Mouse (Mus musculus) Patski (cell line): ENCODE results near the gene Prrc2c. TPM values are rescaled to one million over a fixed set of nuclear protein-coding genes. Genes with fewer than 3 reads are reported as not detected.

Experiments
- ATAC-seq: fragments of 100-300 bp; one replicate; pipeline ENCODE4 v1.8.0; 2021
- CTCF ChIA-PET: fragments of 350-600 bp; sonication (Branson Sonifier 250); formaldehyde crosslinking; loops from one replicate; lab custom pipeline; 2022; ENCODE audit warnings: inconsistent platforms; lab: Charles Lee
- POLR2A ChIA-PET: fragments of 350-600 bp; sonication (Branson Sonifier 250); formaldehyde crosslinking; loops from one replicate; lab custom pipeline; 2022; ENCODE audit warnings: antibody characterized with exemption, inconsistent platforms; lab: Charles Lee
- DNase-seq: peaks from one replicate; pipeline ENCODE4 v3.0.0-alpha.2; 2011; ENCODE audit warnings: low read depth, low spot score
- H3K27me3 ChIP-seq: fragments of 371-371 bp; one replicate; pipeline ENCODE4 v1.5.1; 2021
- CTCF ChIP-seq: fragments of 100-300 bp; IDR thresholded peaks from one replicate; pipeline ENCODE4 v1.5.1; 2021
- in situ Hi-C: fragments of 300-500 bp; cut with MboI; formaldehyde crosslinking; loops from 3 replicates; pipeline ENCODE4 v1.11.1; 2018; ENCODE audit warnings: low pct_unique_long_range_greater_than_20kb, mixed read lengths
- polyA plus RNA-seq: library from polyadenylated mRNA; unstranded; gene quantifications from one replicate; pipeline ENCODE4 v1.2.3, GENCODE M21; 2021

The Prrc2c gene
- polyA plus RNA-seq, 1 experiment from 2014 or later, result 78.5 TPM

GRCm38 (mm10) chr1:162739831-162740394 is 443 bp downstream of the Prrc2c start:
- TF ChIP-seq CTCF, result no peak
- CTCF ChIA-PET, result no interaction called here
- in situ Hi-C loops, result no loop called here
- ATAC-seq, result peak; percentile 68
- no peak for DNase-seq
- POLR2A ChIA-PET, result interaction anchor here (0.6 to 1.0 kb wide), 2 partner anchors 10 to 33 kb away, joined by 3 to 7 read pairs; no protein-coding TSS in a partner anchor
- peaks cover 8% of the 10 kb centered on the region for H3K27me3 ChIP-seq

DNA sequence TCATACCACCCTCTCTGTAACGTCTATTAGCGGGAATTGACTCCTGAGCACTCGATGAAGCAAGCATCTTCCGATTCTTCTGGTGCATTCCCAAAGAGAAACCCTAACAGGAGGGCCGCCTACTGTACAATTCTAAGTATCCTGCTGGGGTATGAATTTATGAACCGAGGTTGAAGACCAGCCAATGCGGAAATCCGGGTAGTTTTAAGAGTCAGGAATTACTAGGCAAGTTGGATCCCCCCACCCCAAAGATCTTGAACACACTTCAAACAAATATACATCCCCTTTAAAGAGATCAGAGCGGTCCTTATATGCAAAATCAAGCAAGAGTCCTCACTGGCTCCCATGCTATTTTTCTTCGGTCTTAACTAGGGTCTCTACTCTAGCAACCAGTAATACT is 950 bp downstream of the Prrc2c start:
- ATAC-seq (no peak), DNase-seq (no peak)
- ChIA-PET POLR2A (interaction anchor here (0.6 to 1.4 kb wide), 2 partner anchors 23 to 32 kb away, joined by 3 read pairs; no protein-coding TSS in a partner anchor), CTCF (no interaction called here)
- TF ChIP-seq CTCF, result peak; percentile 12
- H3K27me3 ChIP-seq, result peaks cover 8% of the 10 kb centered on the region
- in situ Hi-C loops, result no loop called here

- ChIA-PET CTCF (interaction anchor here (1.1 to 1.3 kb wide), 2 partner anchors 10 to 293 kb away, joined by 3 read pairs; no protein-coding TSS in a partner anchor), POLR2A (interaction anchor here (1.4 kb wide), 1 partner anchor 22 kb away, joined by 3 read pairs; no protein-coding TSS in a partner anchor)
- DNase-seq (no peak), ATAC-seq (no peak)
- in situ Hi-C loops, result no loop called here
- H3K27me3 ChIP-seq, result peaks cover 8% of the 10 kb centered on the region
- no peak for TF ChIP-seq CTCF
Observed at GRCm38 (mm10) chr1:162738472-162738871, 1.9 kb downstream of the Prrc2c start.

- ChIA-PET POLR2A (no interaction called here), CTCF (no interaction called here)
- H3K27me3 ChIP-seq, result no peaks in the 10 kb centered on the region
- ATAC-seq (no peak), DNase-seq (no peak)
- TF ChIP-seq CTCF, result no peak
- in situ Hi-C loops, result no loop called here
Observed at GRCm38 (mm10) chr1:162735084-162735483, 5.3 kb downstream of the Prrc2c start.

GRCm38 (mm10) chr1:162734283-162734682 is 6.1 kb downstream of the Prrc2c start:
- TF ChIP-seq CTCF, result no peak
- ChIA-PET CTCF (interaction anchor here (0.7 kb wide), 1 partner anchor 10 kb away, joined by 3 read pairs; no protein-coding TSS in a partner anchor), POLR2A (no interaction called here)
- no peaks in the 10 kb centered on the region for H3K27me3 ChIP-seq
- ATAC-seq (no peak), DNase-seq (no peak)
- in situ Hi-C loops, result no loop called here

DNA sequence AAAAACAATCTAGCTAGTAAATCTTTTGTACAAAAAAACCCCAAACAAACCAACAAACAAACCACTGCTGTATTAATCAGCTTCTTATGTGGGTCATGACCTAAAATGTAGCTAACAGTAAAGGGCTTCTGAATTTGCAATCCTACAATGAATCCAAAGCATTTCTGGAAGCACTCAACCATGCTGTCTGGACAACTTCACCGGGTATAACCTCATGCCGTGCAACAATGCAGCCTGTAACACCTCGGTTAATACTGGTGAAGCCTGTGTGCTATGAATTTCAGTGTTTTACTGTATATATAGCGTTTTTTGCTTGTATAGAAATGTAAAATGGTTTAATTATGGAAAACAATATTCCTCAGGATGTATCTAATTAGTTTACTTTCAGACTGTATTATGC is 8.3 kb downstream of the Prrc2c start:
- no peak for TF ChIP-seq CTCF
- ChIA-PET POLR2A (interaction anchor here (0.6 kb wide), 1 partner anchor 452 kb away, joined by 4 read pairs; no protein-coding TSS in a partner anchor), CTCF (no interaction called here)
- in situ Hi-C loops, result no loop called here
- ATAC-seq (no peak), DNase-seq (no peak)
- H3K27me3 ChIP-seq, result no peaks in the 10 kb centered on the region

DNA sequence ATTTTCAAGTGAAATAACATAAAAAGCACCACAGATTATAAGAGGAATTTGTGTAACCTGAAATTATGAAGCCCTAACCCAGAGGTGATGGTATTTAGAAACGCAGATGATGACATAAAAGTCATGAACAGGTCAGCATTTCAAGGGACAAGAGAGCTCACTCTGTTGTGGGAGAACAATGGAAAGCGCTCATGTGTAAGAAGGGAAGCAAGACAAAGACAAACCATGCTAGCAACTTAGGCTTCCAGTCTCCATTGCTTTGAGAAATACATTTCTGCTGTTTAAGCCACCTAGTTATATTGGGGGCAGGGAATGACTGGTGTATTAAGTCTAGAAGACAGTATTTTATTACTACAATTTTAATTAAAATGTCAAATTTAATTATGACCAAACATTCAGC is 10.9 kb downstream of the Prrc2c start:
- no peak for TF ChIP-seq CTCF
- ChIA-PET CTCF (interaction anchor here (1.2 kb wide), 1 partner anchor 9 kb away, joined by 3 read pairs; no protein-coding TSS in a partner anchor), POLR2A (no interaction called here)
- no peaks in the 10 kb centered on the region for H3K27me3 ChIP-seq
- DNase-seq (no peak), ATAC-seq (no peak)
- in situ Hi-C loops, result no loop called here

- TF ChIP-seq CTCF, result no peak
- CTCF ChIA-PET, result interaction anchor here (0.7 to 1.5 kb wide), 3 partner anchors 8 to 41 kb away, joined by 3 to 4 read pairs (median 4); no protein-coding TSS in a partner anchor
- H3K27me3 ChIP-seq, result no peaks in the 10 kb centered on the region
- ATAC-seq, result no peak
- POLR2A ChIA-PET, result no interaction called here
- no peak for DNase-seq
- in situ Hi-C loops, result no loop called here
Observed at GRCm38 (mm10) chr1:162727981-162728380, 12.4 kb downstream of the Prrc2c start.

- CTCF ChIA-PET, result no interaction called here
- no peak for TF ChIP-seq CTCF
- in situ Hi-C loops, result no loop called here
- ATAC-seq (no peak), DNase-seq (no peak)
- POLR2A ChIA-PET, result no interaction called here
- H3K27me3 ChIP-seq, result no peaks in the 10 kb centered on the region
Observed at GRCm38 (mm10) chr1:162723610-162724009, 16.7 kb downstream of the Prrc2c start.

- POLR2A ChIA-PET, result no interaction called here
- no peaks in the 10 kb centered on the region for H3K27me3 ChIP-seq
- in situ Hi-C loops, result no loop called here
- CTCF ChIA-PET, result no interaction called here
- TF ChIP-seq CTCF, result no peak
- DNase-seq, result no peak
- no peak for ATAC-seq
Observed at GRCm38 (mm10) chr1:162720645-162721044, 19.7 kb downstream of the Prrc2c start.

DNA sequence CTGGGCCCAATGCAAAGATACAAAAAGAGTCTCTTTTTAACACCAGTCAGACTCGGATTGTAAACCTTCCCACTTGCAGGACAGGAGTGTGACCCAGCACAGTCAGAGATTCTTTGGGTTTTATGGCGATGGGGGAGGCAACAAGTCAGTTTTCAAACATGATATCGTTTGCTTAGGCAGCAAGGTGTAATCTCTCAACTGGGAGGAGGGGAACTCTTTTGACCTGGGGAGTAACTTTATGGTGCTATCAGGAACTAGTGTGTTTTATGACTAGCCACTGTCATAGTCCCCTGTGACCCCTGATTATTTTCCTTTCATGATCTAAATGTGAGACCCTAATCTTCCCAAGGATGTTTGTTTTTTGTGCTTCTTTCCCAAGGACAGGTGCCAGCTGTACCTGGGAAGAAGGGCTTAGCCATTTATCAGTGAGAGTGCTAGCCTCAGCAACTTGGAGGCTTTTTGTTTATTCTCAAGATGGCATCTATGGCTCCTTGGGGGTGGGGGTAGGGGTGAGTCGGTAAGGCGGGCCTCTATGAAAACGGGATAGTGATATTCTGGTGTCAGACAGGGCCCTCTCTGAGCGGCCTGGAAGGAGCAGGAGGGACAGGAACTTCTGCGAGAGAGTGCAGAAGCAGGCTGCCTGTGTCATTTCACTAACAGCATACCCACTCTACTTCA is 39.8 kb downstream of the Prrc2c start:
- H3K27me3 ChIP-seq, result no peaks in the 10 kb centered on the region
- ATAC-seq, result no peak

More for the DNA sequence above, 39.8 kb downstream of the Prrc2c start:
- in situ Hi-C loops, result no loop called here
- ChIA-PET CTCF (no interaction called here), POLR2A (no interaction called here)
- no peak for TF ChIP-seq CTCF
- no peak for DNase-seq
